Mouse (Mus musculus) kidney, postnatal 25 days (tissue): Measurements from ENCODE around the gene Hcls1.

Experiments
- DNase-seq, 2 experiments: peaks; one replicate each; pipeline ENCODE4 v3.0.0; 2021; ENCODE audit warnings: mixed read lengths in 2 of 2

The Hcls1 gene

DNA sequence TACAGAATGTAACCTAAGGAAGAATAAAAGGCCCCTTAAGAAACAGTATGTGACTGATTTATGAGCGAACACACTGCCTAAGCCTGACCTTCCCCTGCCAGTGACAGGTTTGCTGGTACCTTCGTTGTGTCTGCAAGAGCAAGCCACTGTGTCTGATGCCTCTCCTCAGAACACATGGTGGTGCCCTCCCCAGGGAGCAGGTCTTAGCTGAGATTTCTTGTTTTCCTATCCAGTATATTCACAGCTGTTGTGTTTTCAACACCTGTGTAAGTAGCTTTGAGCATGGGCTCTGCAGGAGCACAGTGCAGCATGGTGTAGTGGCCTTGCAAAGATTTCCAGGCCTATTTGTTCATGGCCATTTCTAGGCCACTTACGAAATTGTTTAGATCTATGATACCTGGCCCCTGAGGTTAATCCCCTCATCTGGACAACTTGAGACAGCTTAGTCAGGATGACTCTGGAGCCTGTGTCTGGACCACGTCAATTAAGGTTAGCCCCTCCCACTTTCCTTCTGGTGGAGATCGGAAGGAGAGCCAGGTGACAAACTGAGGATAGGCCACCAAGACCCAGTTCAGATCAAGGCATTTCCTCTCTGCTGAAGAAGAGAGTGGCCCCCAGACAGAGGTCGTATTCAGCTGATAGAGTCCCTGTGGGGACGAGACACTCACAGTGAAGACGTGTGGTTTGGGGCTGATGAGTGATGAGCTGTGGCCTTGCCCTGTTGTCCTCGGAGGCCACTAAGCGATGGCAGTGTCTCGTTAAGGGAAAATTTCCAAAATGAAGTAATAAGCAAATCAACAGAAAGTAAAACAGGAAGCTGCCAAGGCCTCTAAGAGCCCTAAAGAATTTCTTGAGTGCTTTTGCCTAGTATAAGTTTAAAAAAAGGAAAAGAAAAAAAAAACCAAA lies 4.3 kb upstream of the Hcls1 start:
- no peak for DNase-seq

DNA sequence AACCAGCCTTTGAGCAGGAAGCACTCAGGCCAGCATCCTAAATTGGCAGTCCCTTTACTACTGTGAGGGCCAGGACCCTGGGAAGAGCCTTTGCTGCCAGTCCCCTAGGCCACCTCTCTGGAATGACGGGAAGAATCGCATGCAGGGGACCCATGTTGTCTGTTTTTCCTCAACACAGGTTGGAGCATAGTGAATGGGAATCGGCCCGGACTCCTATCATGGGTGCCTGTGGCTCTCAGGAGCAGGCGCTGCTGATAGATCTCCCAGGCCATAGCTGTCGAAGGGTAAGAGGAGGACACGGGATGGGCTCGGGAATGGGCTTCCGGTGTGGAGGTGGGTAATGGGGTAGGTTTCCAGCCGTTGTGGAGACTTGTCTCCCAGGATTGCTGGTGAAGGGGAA lies 3.4 kb upstream of the Hcls1 start:
- DNase-seq: no peak

DNA sequence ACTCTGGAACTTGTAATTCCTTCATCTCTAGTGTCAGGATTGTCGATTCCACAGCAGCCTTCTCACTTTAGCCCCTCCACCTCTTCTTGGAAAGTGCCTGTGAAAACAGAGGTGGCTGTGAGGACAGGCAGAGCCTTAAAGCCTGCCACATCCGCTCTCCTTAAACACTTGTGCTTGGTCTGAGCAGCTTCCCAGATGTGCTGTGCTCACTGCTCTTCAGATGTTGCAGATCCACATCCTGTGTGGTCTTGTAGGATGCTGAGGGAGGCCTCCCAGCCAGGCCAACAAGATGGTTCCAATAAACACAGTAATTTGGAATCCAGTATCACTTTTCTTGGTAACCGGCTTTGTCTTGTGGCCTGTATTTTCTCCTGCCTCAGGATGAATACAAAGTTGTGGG lies 2.8 kb upstream of the Hcls1 start:
- DNase-seq: no peak

DNA sequence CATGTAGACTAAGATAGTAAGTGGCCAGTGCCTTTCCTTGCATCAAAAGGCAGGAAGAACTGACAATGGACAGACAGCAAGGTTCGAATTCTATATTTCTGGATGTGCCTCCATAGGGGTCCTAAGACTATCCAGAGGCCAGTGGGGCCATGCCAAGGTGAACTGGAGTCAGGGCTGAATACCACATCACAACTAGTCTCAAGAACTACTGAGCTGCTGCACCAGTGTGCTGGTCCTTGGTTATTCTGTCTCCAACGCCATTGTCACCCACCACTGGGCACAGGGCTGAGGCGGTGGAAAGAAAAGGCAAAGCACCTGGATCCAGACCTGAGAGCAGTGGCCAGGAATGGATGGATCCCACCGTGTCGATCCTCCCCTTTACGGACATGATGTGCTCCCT lies 2.2 kb upstream of the Hcls1 start:
- DNase-seq: no peak

DNA sequence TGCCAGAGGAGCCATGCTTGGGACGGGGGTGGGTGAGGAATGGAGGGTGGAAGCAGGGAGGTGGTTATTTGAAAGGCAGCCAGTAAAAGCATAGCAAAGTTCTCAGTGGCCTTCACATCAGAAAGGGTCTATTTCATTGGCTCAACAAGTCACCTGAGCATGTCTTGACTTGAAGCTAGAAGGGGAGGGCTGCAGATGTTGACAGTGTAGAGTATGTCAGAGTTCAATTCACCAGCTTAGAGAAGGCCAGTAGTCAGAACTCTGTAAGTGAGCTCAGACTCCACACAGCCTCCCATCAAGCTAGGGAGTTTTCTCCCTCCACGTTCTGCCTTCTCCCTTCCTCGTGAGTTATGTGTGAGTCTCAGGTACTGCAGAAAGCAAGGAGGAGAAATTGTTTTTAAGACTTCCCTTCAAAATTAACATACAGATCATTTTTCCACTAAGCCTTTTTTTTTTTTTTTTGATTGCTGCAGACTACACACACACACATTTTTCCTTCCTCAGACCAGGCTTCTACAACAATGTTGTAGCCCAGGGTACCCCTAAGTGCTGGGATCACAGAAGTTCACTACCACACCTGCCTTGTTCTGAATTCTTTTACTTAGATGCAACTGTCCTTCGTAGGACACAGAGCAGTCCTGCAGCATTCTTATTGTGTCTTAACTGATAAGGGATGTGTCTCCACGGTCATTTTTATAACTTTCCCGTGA lies 497 bp upstream of the Hcls1 start:
- DNase-seq: no peak

DNA sequence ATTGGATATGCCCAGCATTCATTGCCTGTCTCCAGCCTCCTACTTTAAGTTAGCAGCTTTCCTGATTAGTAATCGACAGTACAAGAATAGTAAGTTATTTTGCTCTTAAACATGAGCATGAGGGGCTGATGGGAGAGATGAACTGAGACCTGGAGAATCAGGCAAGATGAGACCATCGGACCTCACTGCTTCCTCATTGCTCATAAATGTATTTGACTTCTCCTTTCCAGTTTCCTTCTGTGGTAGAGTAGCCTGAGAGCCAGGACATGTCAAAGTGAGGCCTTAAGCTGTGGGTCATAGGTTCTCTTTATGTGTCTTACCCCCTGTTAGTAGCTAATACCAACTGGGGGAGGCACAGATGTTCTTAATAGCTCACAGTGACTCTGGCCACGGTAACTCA lies 1.0 kb downstream of the Hcls1 start:
- DNase-seq: no peak

DNA sequence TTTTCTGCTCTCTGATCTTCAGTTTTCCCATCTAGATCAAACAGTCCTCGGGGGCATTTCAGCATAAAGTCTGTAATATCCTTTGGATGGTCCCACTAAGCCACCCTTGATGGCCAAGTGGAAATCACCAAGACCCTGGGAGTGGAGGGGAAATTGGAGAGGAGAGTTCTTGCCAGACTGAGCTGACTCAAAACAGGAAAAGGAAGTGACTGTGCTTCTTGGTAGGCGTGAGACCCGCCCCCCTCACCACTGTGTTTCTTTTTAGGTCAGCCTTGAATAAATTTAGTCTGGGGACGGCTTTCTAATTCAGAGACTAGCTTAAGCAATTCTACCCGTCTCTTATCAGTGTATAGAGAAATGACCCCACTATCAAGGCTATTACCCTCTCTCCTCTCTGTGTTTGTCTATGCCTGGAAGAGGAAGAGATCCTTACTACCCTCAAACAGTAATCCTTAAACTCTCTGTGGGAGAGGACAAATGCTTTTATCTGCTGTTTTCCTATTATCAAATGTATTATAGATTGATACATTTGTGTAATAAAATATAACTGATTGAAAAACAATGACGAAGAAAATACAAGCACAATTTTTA lies 6.4 kb downstream of the Hcls1 start:
- DNase-seq: peak; percentile 15 to 47

DNA sequence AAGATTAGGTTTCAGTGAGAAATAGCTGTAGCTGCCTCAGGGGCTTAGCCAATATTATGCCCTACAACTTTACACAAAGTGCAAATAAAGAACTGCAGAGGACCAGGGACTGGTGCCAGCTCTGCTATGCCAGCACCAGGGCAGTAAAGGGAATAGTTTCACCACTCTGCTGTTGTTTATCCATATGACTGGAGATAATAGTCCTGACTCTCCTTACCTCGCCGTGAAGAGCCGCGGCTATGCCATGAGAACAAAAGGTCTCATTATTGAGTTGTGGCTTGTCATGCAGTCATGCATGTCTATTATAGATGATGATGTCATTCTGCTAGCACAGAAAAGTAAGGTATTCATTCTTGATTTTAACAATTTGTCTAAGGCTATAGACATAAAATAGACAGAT lies 7.1 kb downstream of the Hcls1 start:
- DNase-seq: no peak

DNA sequence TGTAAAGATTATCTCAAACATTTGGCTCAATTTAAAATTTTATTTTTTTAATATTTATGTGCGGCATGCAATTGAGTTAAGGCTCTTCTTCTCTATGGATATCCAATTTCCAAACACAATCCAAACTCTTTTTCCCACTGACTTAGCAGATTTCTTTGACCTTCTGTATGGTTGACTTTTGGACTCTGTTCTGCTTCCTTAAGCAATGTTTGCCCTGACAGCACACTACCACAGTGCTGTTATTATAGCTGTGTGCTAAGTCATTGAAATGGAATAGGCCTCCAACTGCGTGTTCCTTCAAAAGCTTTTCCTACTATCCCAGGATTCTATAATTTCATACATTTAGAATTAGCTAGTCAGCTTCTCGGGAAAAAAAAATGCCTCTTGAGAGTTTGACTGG lies 8.8 kb downstream of the Hcls1 start:
- DNase-seq: peak in 1 of 2 experiments; percentile 46

DNA sequence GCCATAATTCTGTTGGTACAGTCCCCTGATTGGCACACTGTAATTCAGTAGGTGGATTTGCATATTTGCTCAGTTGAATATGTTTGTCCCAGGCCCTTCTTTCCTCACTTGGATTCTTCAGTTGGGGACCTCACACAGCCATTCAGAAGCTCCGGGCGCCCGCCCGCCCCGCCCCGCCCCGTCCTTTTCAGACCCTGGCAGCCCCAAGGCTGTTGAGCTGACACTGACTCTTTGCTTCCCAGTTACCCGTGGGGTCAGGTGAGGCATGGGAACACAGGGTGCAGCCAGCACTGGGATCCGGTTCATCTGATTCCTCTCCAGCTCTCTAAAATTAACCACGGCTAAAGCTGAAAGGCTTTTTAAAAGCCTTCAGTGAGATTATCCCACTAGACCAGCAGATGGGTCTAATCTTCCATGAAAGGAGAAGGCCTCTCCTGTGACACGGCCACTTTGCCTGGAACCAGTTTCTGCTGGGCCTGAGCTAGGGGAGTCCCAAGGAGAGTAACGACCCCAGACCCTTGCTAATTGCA lies 10.2 kb downstream of the Hcls1 start:
- peak; percentile 66 to 92 for DNase-seq

DNA sequence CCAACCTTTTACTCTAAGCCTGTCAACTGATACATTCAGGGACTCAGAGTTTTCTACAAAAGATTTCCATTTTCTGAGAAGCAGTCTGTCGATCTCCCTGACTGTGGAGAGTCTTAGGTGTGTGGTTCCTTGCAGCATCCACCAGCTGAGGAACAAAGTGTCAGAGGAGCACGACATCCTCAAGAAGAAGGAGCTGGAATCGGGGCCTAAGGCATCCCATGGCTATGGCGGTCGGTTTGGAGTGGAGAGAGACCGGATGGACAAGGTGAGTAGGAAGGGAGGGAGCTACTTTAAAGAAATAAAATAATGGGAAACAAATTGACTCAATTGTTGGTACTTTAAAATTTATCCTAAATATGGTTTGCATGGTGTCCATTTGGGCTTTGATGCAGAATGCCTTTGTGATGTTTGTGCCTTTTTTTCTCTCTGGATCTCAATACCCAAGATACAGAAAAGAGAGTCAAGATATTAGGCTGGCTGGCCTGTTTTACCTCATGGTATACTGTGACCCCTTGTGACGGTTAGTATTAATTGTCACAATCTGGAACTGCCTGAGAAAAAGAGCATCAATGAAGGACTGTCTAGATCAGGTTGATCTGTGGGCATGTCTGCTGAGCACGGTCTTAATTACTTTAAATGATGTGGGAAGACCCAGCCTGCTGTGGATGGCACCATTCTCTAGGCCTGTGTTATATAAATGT lies 11.8 kb downstream of the Hcls1 start:
- DNase-seq: no peak

DNA sequence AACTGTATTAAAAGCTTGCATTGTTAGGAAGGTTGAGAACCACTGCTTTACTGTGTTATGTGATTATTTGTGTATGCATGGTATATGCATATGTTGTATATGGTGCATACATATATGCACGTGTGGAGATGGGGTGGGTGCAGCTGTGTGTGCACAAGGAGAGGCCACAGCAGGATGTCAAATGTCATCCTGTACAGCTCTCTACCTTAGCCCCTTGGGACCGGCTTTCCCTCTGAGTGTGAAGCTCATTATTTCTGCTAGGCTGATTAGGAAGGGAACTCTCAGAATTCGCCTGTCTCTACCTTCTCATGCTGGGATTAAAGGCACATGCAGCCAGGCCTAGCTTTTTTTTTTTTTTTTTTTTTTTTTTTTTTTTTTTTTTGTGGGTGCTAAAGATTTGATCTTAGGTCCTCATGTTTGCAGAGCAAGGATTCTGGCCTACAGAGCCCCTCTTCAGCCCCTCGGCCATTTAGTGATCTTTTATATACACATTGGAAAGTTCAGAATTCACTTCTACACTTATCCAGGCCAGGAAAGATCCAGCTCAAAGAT lies 12.9 kb downstream of the Hcls1 start:
- peak in 1 of 2 experiments; percentile 25 for DNase-seq

DNA sequence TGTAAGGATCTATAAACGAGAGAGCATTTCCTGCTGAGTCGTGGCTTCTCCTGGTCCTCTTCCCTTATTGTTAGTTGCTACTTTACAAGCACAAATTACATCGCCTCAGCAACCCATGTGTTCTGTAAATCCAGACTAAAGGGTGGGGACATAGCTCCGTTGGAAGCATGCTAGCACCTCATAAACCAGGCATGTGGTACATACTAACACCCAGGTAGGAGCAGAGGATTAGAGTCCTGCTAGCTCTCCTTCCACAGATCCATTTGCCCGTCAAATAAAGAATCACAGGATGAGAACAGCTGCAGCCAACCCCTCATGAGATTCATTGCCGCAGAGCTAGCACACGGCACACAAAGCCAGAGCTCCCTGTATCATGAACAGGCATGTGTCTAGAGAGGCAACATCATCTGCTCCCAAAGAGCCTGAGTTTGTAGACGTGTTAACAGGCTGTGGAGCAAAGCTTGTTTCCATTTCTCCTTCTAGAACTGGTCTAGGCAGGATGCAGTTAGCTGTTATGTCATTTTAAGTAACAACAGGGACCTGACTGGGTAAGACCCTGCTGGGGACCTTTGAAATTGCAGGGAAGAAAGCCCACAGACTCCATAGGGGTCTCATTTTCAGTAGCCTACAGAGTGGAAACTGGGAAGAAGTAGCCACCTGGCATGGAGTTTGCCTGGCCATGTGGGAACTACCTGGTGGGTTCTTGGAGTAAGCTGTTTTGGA lies 15.0 kb downstream of the Hcls1 start:
- no peak for DNase-seq

DNA sequence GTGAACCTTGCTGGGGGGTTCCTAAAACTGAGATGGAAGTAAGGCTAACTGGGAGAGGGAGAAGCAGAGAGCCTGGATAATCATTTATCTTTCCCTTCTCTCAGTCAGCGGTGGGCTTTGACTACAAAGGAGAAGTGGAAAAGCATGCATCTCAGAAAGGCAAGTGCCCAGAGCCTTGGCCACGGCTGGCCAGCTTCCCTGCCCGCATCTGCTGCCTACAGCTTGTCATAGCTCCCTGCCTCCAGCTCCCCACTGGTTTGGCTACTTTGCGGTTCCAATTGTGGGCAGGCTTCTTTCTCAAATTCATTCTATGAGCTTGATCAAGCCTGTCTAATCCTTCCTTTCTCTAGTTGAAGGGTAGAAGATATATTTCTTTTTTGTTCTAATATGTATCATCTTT lies 16.2 kb downstream of the Hcls1 start:
- DNase-seq: peak in 1 of 2 experiments; percentile 54

DNA sequence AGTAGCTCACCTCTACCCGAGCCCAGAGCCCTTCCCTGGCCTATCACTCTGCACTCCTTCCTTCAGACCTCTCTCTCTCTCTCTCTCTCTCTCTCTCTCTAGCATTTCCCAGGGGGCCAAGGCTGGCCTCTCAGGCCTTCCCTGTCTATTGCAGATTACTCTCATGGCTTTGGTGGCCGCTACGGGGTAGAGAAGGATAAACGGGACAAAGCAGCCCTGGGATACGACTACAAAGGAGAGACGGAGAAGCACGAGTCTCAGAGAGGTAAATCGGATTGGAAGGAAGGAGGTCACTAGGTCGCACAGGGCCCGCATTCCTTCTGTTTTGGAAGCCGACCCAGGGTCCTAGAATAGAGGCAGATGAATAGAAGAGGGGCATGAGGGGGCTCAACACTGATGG lies 20.3 kb downstream of the Hcls1 start:
- no peak for DNase-seq

DNA sequence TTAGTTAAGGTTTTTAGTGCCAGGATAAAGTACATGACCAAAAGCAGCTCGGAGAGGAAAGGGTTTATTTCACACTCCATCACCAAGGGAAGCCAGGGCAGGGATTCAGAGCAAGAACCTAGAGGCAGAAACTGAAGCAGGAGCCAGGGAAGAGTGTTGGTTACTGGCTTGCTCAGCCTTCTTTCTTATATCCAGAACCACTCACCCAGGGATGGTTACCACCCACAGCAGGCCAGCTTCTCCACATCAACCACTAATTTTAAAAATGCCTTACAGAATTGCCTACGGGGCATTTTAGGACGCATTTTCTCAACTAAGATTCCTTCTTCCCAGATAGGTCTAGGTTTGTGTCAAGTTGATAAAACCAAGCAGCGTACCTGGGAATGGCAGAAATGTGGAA lies 28.6 kb downstream of the Hcls1 start:
- DNase-seq: no peak

DNA sequence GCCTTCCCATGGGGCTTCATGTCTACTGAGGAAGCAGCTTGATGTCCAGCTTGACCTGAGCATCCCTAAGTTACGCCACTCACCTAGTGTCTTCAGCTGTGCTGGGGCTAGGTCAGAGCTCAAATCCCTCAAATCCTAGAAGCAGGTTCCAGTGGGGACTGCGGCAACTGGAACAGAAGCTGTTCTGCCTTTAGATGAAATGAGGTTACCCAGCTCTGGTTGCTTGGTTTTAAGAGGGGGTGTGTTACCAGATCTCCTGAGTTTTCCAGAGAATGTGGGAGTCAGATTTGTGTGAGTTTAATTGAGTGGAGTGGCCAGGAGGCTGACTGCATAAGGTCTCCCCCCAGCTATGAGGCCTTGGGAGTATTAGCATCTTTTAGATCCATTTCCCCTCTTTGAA lies 44.3 kb downstream of the Hcls1 start:
- DNase-seq: no peak

DNA sequence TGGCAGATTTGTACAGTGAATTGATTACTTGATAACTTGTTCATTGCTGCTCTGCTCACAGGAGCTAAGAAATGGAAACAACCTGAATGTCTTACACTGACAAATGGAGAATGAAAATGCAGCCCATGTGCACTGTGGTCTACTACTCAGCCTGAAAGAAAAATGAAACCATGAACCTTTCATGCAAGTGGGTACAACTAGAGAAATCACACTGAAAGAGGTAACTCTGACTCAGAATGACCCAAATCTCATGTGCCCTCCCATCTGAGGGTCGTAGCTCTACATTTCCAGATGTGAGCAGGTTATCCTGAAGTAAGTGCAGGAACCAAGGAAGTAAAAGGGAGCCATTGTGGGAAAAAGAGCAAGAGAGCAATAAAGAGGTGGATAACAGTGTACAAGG lies 49.0 kb downstream of the Hcls1 start:
- DNase-seq: no peak

DNA sequence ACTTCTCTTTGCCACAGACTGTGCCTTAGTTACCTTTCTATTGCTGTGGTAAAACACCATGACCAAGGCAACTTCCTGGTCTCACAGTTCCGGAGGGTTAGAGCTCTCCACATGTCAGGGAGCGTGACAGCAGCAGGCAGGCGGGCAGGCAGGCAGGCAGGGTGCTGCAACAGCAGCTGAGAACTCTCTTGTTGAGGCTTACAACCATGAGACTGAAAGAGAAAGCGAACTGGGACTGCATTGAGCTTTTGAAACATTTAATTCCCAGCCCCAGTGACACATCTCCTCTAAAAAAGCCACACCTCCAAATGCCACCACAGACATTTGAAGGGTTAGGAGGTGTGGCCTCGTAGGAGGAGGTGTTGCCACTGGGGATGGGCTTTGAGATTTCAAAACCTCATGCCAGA lies 50.9 kb downstream of the Hcls1 start:
- DNase-seq: no peak

DNA sequence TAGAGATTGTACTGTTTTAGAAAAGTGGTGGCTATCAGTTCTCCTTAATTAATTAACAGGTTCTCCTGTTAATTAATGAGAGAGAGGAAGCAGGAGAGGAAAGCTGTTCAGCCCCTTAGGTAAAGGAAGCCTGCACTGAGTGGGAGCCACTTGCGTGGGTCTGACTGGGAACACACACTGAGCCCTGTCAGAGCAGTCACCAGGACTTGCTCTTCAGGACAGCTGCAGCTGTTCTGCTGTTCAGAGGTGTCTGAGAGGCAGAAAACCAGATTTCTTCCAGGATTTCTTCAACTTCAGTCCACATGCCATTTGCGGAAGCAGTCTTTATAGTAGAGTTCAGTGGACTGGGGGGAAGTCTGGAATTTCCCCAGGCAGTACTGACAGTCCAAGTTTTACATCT lies 52.6 kb downstream of the Hcls1 start:
- no peak for DNase-seq

DNA sequence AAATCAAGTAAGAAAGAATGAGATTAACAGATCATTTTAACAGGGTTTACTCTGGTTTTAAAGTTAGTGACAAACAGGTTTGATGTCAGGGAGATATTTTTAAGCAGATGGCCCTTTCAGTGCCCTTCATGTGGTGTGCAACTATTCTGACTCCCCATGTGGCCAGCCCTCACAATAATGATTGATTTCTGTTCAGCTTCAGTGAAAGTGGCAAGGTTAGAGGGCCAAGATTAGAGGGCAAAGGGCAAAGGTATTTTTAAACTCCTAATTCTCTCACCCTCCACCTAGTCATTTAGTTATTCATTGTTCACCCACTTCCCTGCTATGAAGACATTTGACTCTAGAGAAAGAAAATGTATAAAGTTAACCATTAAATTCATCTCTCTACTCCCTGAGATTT lies 53.3 kb downstream of the Hcls1 start:
- DNase-seq: peak; percentile 41 to 47

DNA sequence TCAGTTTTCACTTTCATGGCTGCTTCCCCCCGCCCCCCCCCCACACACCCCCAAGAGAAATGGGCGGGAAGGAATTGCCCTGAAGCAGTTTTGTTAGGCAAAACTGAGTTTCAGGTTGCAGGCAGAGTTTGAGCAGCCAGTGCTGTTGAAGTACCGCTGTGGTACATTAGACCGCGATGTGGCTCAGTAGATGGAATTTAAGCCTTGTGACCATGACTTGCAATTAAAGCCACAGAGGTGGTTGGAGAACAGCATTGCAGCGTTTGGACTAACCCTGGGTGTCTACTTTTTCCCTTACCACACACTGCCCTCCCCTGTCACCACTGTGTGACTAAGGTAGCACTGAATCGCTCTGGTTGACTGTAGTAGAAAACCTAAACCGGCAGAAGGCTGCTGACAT lies 54.7 kb downstream of the Hcls1 start:
- peak; percentile 39 to 72 for DNase-seq
